Mouse (Mus musculus) inflammation-experienced regulatory T-cells, adult 16 weeks (primary cell): Measurements from ENCODE around the gene Rbm8a2. TPM values are rescaled to one million over a fixed set of nuclear protein-coding genes. Genes with fewer than 3 reads are reported as not detected.

Experiments
- polyA plus RNA-seq: library from polyadenylated mRNA; unstranded; fragments of 100-300 nt; shearing (Covaris generic); gene quantifications from one replicate; pipeline ENCODE4 v1.2.1, GENCODE M21; 2017

The Rbm8a2 gene
- polyA plus RNA-seq = 1.8 TPM

GRCm38 (mm10) chr1:175979014-175979413 is at the start of gene Rbm8a2:
Rbm8a2 (minus strand) TSS chr1:175979114.

Other genes starting within 250 kb of the Rbm8a2 start
- gene Exo1, start 98.5 kb downstream of the Rbm8a2 start, polyA plus RNA-seq = 7.9 TPM
- gene Gm38100, start 58.8 kb downstream of the Rbm8a2 start, polyA plus RNA-seq = not detected